ENCODE assay signal across 18 mouse cellular contexts in genomic region chr7:4655393-4655792, GRCm38 (mm10). TPM values are rescaled to one million over a fixed set of nuclear protein-coding genes. Genes with fewer than 3 reads are reported as not detected.
DNase-seq lines count a peak whose midpoint lies in the region; ATAC-seq and TF ChIP-seq lines count a peak whose summit lies in the region.
"Had no signal": no experiment of that assay in that cellular context is flagged by ENCODE, and none has a peak within 500 bp of the region (broad histone marks: within the 10 kb centered on the region; RNA-seq: fewer than 3 reads in every experiment).

No protein-coding gene starts in this region.

- TF ChIP-seq CTCF in bone marrow macrophage, adult 2 months (IDR thresholded peaks at IDR 0.05; ENCODE audit: low read depth, low read length), result no peak
- no peak for TF ChIP-seq CTCF in small intestine, adult 2 months (IDR thresholded peaks at IDR 0.05; ENCODE audit: extremely low read depth, insufficient read length, insufficient replicate concordance, low read depth, low read length)

- whole genome bisulfite sequencing in heart, embryonic 14.5 days, result 82% methylated on average over 4 of the region's 4 CpGs
- WGBS in heart, embryonic 10.5 days, result 87% methylated on average over 4 of the region's 4 CpGs
- 69% methylated on average over 4 of the region's 4 CpGs for WGBS in small intestine, adult 2 months

- H3K27me3 ChIP-seq in heart, embryonic 14.5 days (ENCODE audit: control insufficient read depth, insufficient read depth, low read length), result no peaks in the 10 kb centered on the region
- H3K27me3 ChIP-seq in heart, embryonic 10.5 days (ENCODE audit: insufficient read depth, poor library complexity, severe bottlenecking), result no peaks in the 10 kb centered on the region
- no peaks in the 10 kb centered on the region for H3K27me3 ChIP-seq in small intestine, adult 2 months (ENCODE audit: control insufficient read depth, insufficient read depth, low read length)
- H3K27me3 ChIP-seq: embryonic facial prominence, embryonic 15.5 days; forebrain, embryonic 13.5 days; Patski had no signal

- no peak overlapping the region for H3K27ac ChIP-seq in heart, embryonic 14.5 days (replicated peaks in 1 of 2; ENCODE audit: control insufficient read depth in 1 of 2, insufficient read depth in 1 of 2, low read depth in 2 of 2, low read length in 2 of 2)
- H3K27ac ChIP-seq in heart, embryonic 10.5 days, result no peak overlapping the region
- peak overlapping the region; percentile 98 for H3K27ac ChIP-seq in bone marrow macrophage, adult 2 months (ENCODE audit: insufficient read depth, low read depth, low read length)
- H3K27ac ChIP-seq in small intestine, adult 2 months (ENCODE audit: insufficient read depth, low read depth, low read length), result peak overlapping the region; percentile 47
- H3K27ac ChIP-seq: embryonic facial prominence, embryonic 15.5 days; forebrain, embryonic 13.5 days; kidney, postnatal 0 days had no signal

- no peak for TF ChIP-seq POLR2A in bone marrow macrophage, adult 2 months (IDR thresholded peaks at IDR 0.05; ENCODE audit: borderline replicate concordance, low read depth, low read length)
- TF ChIP-seq POLR2A in small intestine, adult 2 months (IDR thresholded peaks at IDR 0.05; ENCODE audit: low read depth, low read length), result no peak

- H3K4me1 ChIP-seq in heart, embryonic 14.5 days (ENCODE audit: control insufficient read depth in 2 of 2, insufficient read depth in 2 of 2, low read length in 2 of 2), result peaks cover 11 to 59% of the 10 kb centered on the region in 2 experiments
- H3K4me1 ChIP-seq in heart, embryonic 10.5 days, result peaks cover 65% of the 10 kb centered on the region
- peaks cover 44% of the 10 kb centered on the region for H3K4me1 ChIP-seq in bone marrow macrophage, adult 2 months (ENCODE audit: control insufficient read depth, insufficient read depth, low read length)
- peaks cover 42% of the 10 kb centered on the region; the same call in 1 of the 2 replicates for H3K4me1 ChIP-seq in small intestine, adult 2 months (ENCODE audit: control insufficient read depth, insufficient read depth, insufficient read length, low read length)

- no peaks in the 10 kb centered on the region for H3K9me3 ChIP-seq in heart, embryonic 14.5 days (ENCODE audit: control insufficient read depth, low read length)
- H3K9me3 ChIP-seq in heart, embryonic 10.5 days, result no peaks in the 10 kb centered on the region
- H3K9me3 ChIP-seq: embryonic facial prominence, embryonic 15.5 days; forebrain, embryonic 13.5 days had no signal

- H3K4me2 ChIP-seq in heart, embryonic 14.5 days (ENCODE audit: low read length), result 0 out of 2 replicates have a peak overlapping the region, but pooled peaks have one; percentile 12
- H3K4me2 ChIP-seq: embryonic facial prominence, embryonic 15.5 days had no signal

- intact Hi-C loops in left cerebral cortex, postnatal 36 days (cut with DNase I), result no loop called here

- H3K36me3 ChIP-seq in heart, embryonic 14.5 days (ENCODE audit: control insufficient read depth, insufficient read depth, low read length), result peaks cover 13% of the 10 kb centered on the region
- H3K36me3 ChIP-seq in heart, embryonic 10.5 days, result peaks cover 10% of the 10 kb centered on the region; the same call in 1 of the 2 replicates
- peaks cover 14% of the 10 kb centered on the region for H3K36me3 ChIP-seq in small intestine, adult 2 months (ENCODE audit: control insufficient read depth, insufficient read depth, low read length)

- no peak for DNase-seq in heart, embryonic 10.5 days (ENCODE audit: low spot score)
- DNase-seq in CD4-positive helper T cell, adult 2 months (ENCODE audit: low read depth, low spot score), result peak; percentile 63
- DNase-seq in left cerebral cortex, adult 9 months (ENCODE audit: low spot score in 2 of 2), result no peak
- no peak for DNase-seq in cerebellum, adult 11-12 months
- no peak for DNase-seq in left cerebral cortex, postnatal 36 days (ENCODE audit: low spot score in 2 of 2)
- DNase-seq: adrenal gland, adult 8-10 months; B cell, adult 2 months; heart, postnatal 10 days had no signal

- no peak overlapping the region for H3K9ac ChIP-seq in heart, embryonic 14.5 days (ENCODE audit: low read length)
- H3K9ac ChIP-seq: embryonic facial prominence, embryonic 15.5 days had no signal

- no peak for ATAC-seq in heart, embryonic 14.5 days (ENCODE audit: insufficient number of reproducible peaks, insufficient read depth, low FRiP score, low read depth)
- ATAC-seq: forebrain, embryonic 13.5 days; Patski had no signal

- no peak overlapping the region for H3K4me3 ChIP-seq in heart, embryonic 14.5 days (ENCODE audit: control insufficient read depth in 1 of 2, insufficient read depth in 1 of 2, low read depth in 1 of 2, low read length in 2 of 2)
- no peak overlapping the region for H3K4me3 ChIP-seq in heart, embryonic 10.5 days
- peak overlapping the region; percentile 24 for H3K4me3 ChIP-seq in bone marrow macrophage, adult 2 months (ENCODE audit: insufficient read depth, low read length)
- H3K4me3 ChIP-seq in small intestine, adult 2 months (ENCODE audit: low read depth, low read length), result no peak overlapping the region
- H3K4me3 ChIP-seq: embryonic facial prominence, embryonic 15.5 days; forebrain, embryonic 13.5 days had no signal

RNA-seq across cellular contexts. Expression of gene Ppp6r1, which starts 3.4 kb away (rescaled TPM):
- polyA plus RNA-seq in heart, embryonic 14.5 days (2014; fragmentation: Nextera tagmentation; extraction: Ambion mirVana), result 7.1 and 8.1 TPM in 2 replicates
- polyA plus RNA-seq in heart, embryonic 10.5 days (2016; fragmentation: Nextera tagmentation; extraction: Ambion mirVana), result 8.7 and 16.0 TPM in 2 replicates
- polyA plus RNA-seq in bone marrow macrophage, adult 2 months (2012; ENCODE audit: insufficient read depth, insufficient read length, missing spikeins), result 84.8 and 90.0 TPM in 2 replicates
- 69.9 and 142 TPM in 2 replicates for polyA plus RNA-seq in small intestine, adult 2 months (2012; rRNA removed)
- 100 to 1,000 TPM; 138 to 145 TPM for total RNA-seq in left cerebral cortex, postnatal 36 days (2021)

RNA-seq across cellular contexts. Expression of gene Tmem86b, which starts 24.2 kb away (rescaled TPM):
- polyA plus RNA-seq in heart, embryonic 14.5 days (2014; fragmentation: Nextera tagmentation; extraction: Ambion mirVana), result 1.2 and 1.6 TPM in 2 replicates
- polyA plus RNA-seq in heart, embryonic 10.5 days (2016; fragmentation: Nextera tagmentation; extraction: Ambion mirVana), result 2.8 and 4.4 TPM in 2 replicates
- polyA plus RNA-seq in bone marrow macrophage, adult 2 months (2012; ENCODE audit: insufficient read depth, insufficient read length, missing spikeins), result 10.9 and 14.8 TPM in 2 replicates
- polyA plus RNA-seq in small intestine, adult 2 months (2012; rRNA removed), result 65.5 and 261 TPM in 2 replicates
- total RNA-seq in left cerebral cortex, postnatal 36 days (2021), result 10 to 100 TPM; 10.0 to 16.8 TPM

RNA-seq across cellular contexts. Expression of gene Hspbp1, which starts 29.5 kb away (rescaled TPM):
- 65.4 TPM in 2 replicates for polyA plus RNA-seq in heart, embryonic 14.5 days (2014; fragmentation: Nextera tagmentation; extraction: Ambion mirVana)
- 105 and 118 TPM in 2 replicates for polyA plus RNA-seq in heart, embryonic 10.5 days (2016; fragmentation: Nextera tagmentation; extraction: Ambion mirVana)
- polyA plus RNA-seq in bone marrow macrophage, adult 2 months (2012; ENCODE audit: insufficient read depth, insufficient read length, missing spikeins), result 24.7 and 26.7 TPM in 2 replicates
- polyA plus RNA-seq in small intestine, adult 2 months (2012; rRNA removed), result 23.4 and 29.0 TPM in 2 replicates
- total RNA-seq in left cerebral cortex, postnatal 36 days (2021), result 100 to 1,000 TPM; 100 to 106 TPM

RNA-seq across cellular contexts. Expression of gene Brsk1, which starts 35.0 kb away (rescaled TPM):
- polyA plus RNA-seq in heart, embryonic 14.5 days (2014; fragmentation: Nextera tagmentation; extraction: Ambion mirVana), result 1.3 and 1.4 TPM in 2 replicates
- polyA plus RNA-seq in heart, embryonic 10.5 days (2016; fragmentation: Nextera tagmentation; extraction: Ambion mirVana), result 0.89 and 1.0 TPM in 2 replicates
- polyA plus RNA-seq in bone marrow macrophage, adult 2 months (2012; ENCODE audit: insufficient read depth, insufficient read length, missing spikeins), result 0.64 TPM in 1 of 2 replicates, not detected in the other
- polyA plus RNA-seq in small intestine, adult 2 months (2012; rRNA removed), result 1.6 and 1.9 TPM in 2 replicates
- 100 to 1,000 TPM; 398 to 475 TPM for total RNA-seq in left cerebral cortex, postnatal 36 days (2021)
- total RNA-seq: common myeloid progenitor, adult 5-6 weeks; monocyte, adult 5-6 weeks had no signal

RNA-seq across cellular contexts. Expression of gene Ptprh, which starts 51.6 kb away (rescaled TPM):
- not detected in 2 replicates for polyA plus RNA-seq in heart, embryonic 14.5 days (2014; fragmentation: Nextera tagmentation; extraction: Ambion mirVana)
- polyA plus RNA-seq in heart, embryonic 10.5 days (2016; fragmentation: Nextera tagmentation; extraction: Ambion mirVana), result not detected in 2 replicates
- not detected in 2 replicates for polyA plus RNA-seq in bone marrow macrophage, adult 2 months (2012; ENCODE audit: insufficient read depth, insufficient read length, missing spikeins)
- 52.0 and 151 TPM in 2 replicates for polyA plus RNA-seq in small intestine, adult 2 months (2012; rRNA removed)
- total RNA-seq in left cerebral cortex, postnatal 36 days (2021), result under 1 TPM; 0.84 to 0.95 TPM
- total RNA-seq: adrenal gland, adult 8-10 months; common myeloid progenitor, adult 5-6 weeks; gastrocnemius, adult 18-20 months; heart, postnatal 10 days; monocyte, adult 5-6 weeks had no signal
- polyA plus RNA-seq: embryonic facial prominence, embryonic 15.5 days; Patski had no signal

Comparison
In these comparisons a context has a peak if more than half of its experiments do, and no peak if none do; other contexts are left out.
1. H3K27ac ChIP-seq: peak in bone marrow macrophage, adult 2 months (single experiment) and small intestine, adult 2 months (single experiment); none in heart, embryonic 14.5 days (0 of 2) and heart, embryonic 10.5 days (single experiment).